Mouse (Mus musculus) adrenal gland, adult 8-10 months (tissue): ENCODE measurements around the gene Efemp2. TPM values are rescaled to one million over a fixed set of nuclear protein-coding genes. Genes with fewer than 3 reads are reported as not detected.

ENCODE experiments used
- DNase-seq: peaks from one replicate; pipeline ENCODE4 v3.0.0; 2022
- total RNA-seq, 4 experiments: library from RNA; stranded (reverse); gene quantifications; 2 replicates each; pipeline ENCODE4 v1.2.4; 2022

The Efemp2 gene
- total RNA-seq, 4 experiments from 2014 or later, result 64.9 to 173 (median 105) TPM

GRCm38 (mm10) chr19:5455037-5455436, 18.7 kb upstream of the Efemp2 start:
- no peak for DNase-seq

GRCm38 (mm10) chr19:5455568-5455967, 18.2 kb upstream of the Efemp2 start:
- DNase-seq, result no peak

- no peak for DNase-seq
These were observed 17.4 kb upstream of the Efemp2 start for GRCm38 (mm10) chr19:5456241-5456921.

- DNase-seq, result peak; percentile 93
These were observed 16.6 kb upstream of the Efemp2 start for GRCm38 (mm10) chr19:5456922-5457745.

GRCm38 (mm10) chr19:5457746-5458442, 15.9 kb upstream of the Efemp2 start, which contains the start of gene Ccdc85b:
Gene Ccdc85b (minus strand): TSS chr19:5457894.
- no peak for DNase-seq

GRCm38 (mm10) chr19:5459019-5459418, 14.7 kb upstream of the Efemp2 start:
- DNase-seq, result no peak

- DNase-seq, result no peak
These were observed 13.9 kb upstream of the Efemp2 start for GRCm38 (mm10) chr19:5459896-5460295.

GRCm38 (mm10) chr19:5460465-5460911, 13.3 kb upstream of the Efemp2 start, which contains the start of gene Fibp:
Gene Fibp (plus strand): TSS chr19:5460615.
- DNase-seq, result peak; percentile 82

GRCm38 (mm10) chr19:5461411-5461810, 12.3 kb upstream of the Efemp2 start:
- DNase-seq, result no peak

GRCm38 (mm10) chr19:5463212-5463611, 10.5 kb upstream of the Efemp2 start:
- no peak for DNase-seq

- DNase-seq, result no peak
These were observed 9.8 kb upstream of the Efemp2 start for GRCm38 (mm10) chr19:5463791-5464562.

- DNase-seq, result no peak
These were observed 8.7 kb upstream of the Efemp2 start for GRCm38 (mm10) chr19:5465037-5465436.

GRCm38 (mm10) chr19:5466916-5467500, 6.7 kb upstream of the Efemp2 start:
- DNase-seq, result no peak

- DNase-seq, result no peak
These were observed 5.4 kb upstream of the Efemp2 start, which contains the start of gene Ctsw for GRCm38 (mm10) chr19:5468374-5468773. Gene Ctsw (minus strand): TSS chr19:5468507.

- no peak for DNase-seq
These were observed 1.9 kb upstream of the Efemp2 start for GRCm38 (mm10) chr19:5471846-5472245.

GRCm38 (mm10) chr19:5472857-5473256, 897 bp upstream of the Efemp2 start:
- no peak for DNase-seq

GRCm38 (mm10) chr19:5474281-5475068, 721 bp downstream of the Efemp2 start:
- DNase-seq, result no peak

GRCm38 (mm10) chr19:5475069-5475714, 1.4 kb downstream of the Efemp2 start:
- no peak for DNase-seq

- no peak for DNase-seq
These were observed 3.4 kb downstream of the Efemp2 start for GRCm38 (mm10) chr19:5477004-5477667.
